Mouse (Mus musculus): ENCODE data around the gene Tas2r143.

Gene Tas2r143

GRCm38 (mm10) chr6:42365215-42365614 lies 34.8 kb upstream of the Tas2r143 start:
- DNase-seq (ENCODE audit: low spot score) = no peak

- DNase-seq (ENCODE audit: low spot score) = no peak
Measured at GRCm38 (mm10) chr6:42369870-42370269, 30.2 kb upstream of the Tas2r143 start.

- no peak for DNase-seq (ENCODE audit: low spot score)
Measured at GRCm38 (mm10) chr6:42370630-42371363, 29.2 kb upstream of the Tas2r143 start.

- no peak for DNase-seq (ENCODE audit: low spot score)
Measured at GRCm38 (mm10) chr6:42372001-42372400, 28.0 kb upstream of the Tas2r143 start.

GRCm38 (mm10) chr6:42372421-42372815 lies 27.6 kb upstream of the Tas2r143 start:
- DNase-seq (ENCODE audit: low spot score) = no peak

GRCm38 (mm10) chr6:42372816-42373547 lies 27.1 kb upstream of the Tas2r143 start, which contains the start of gene Epha1:
Gene Epha1 (minus strand): TSS chr6:42373268.
- peak; percentile 24 for DNase-seq (ENCODE audit: low spot score)

GRCm38 (mm10) chr6:42373669-42374430 lies 26.2 kb upstream of the Tas2r143 start:
- no peak for DNase-seq (ENCODE audit: low spot score)

- DNase-seq (ENCODE audit: low spot score) = no peak
Measured at GRCm38 (mm10) chr6:42374701-42375100, 25.3 kb upstream of the Tas2r143 start.

- DNase-seq (ENCODE audit: low spot score) = no peak
Measured at GRCm38 (mm10) chr6:42375131-42375530, 24.9 kb upstream of the Tas2r143 start.

- DNase-seq (ENCODE audit: low spot score) = no peak
Measured at GRCm38 (mm10) chr6:42376016-42376415, 24.0 kb upstream of the Tas2r143 start.

GRCm38 (mm10) chr6:42376504-42377019 lies 23.5 kb upstream of the Tas2r143 start:
- no peak for DNase-seq (ENCODE audit: low spot score)

- no peak for DNase-seq (ENCODE audit: low spot score)
Measured at GRCm38 (mm10) chr6:42377280-42377679, 22.8 kb upstream of the Tas2r143 start.

- DNase-seq (ENCODE audit: low spot score) = no peak
Measured at GRCm38 (mm10) chr6:42379551-42379950, 20.5 kb upstream of the Tas2r143 start.

- DNase-seq (ENCODE audit: low spot score) = no peak
Measured at GRCm38 (mm10) chr6:42380416-42381144, 19.5 kb upstream of the Tas2r143 start.

- no peak for DNase-seq (ENCODE audit: low spot score)
Measured at GRCm38 (mm10) chr6:42381221-42381620, 18.8 kb upstream of the Tas2r143 start.

GRCm38 (mm10) chr6:42381916-42382381 lies 18.1 kb upstream of the Tas2r143 start:
- no peak for DNase-seq (ENCODE audit: low spot score)

- no peak for DNase-seq (ENCODE audit: low spot score)
Measured at GRCm38 (mm10) chr6:42383360-42383759, 16.7 kb upstream of the Tas2r143 start.

GRCm38 (mm10) chr6:42385635-42386034 lies 14.4 kb upstream of the Tas2r143 start:
- no peak for DNase-seq (ENCODE audit: low spot score)

- DNase-seq (ENCODE audit: low spot score) = no peak
Measured at GRCm38 (mm10) chr6:42391796-42392330, 8.2 kb upstream of the Tas2r143 start.

GRCm38 (mm10) chr6:42395960-42396809 lies 3.9 kb upstream of the Tas2r143 start:
- DNase-seq (ENCODE audit: low spot score) = no peak
